Mouse (Mus musculus) olfactory bulb, adult 2 months (tissue): ENCODE results near the gene Cp.

Experiments used
- CTCF ChIP-seq: fragments of 200-500 bp; IDR thresholded peaks from 2 replicates; pipeline ENCODE4 v1.5.1; 2012; ENCODE audit warnings: low read depth, mild to moderate bottlenecking, low read length, moderate library complexity; ENCODE audit not compliant: insufficient read depth
- POLR2A ChIP-seq: fragments of 200-500 bp; IDR thresholded peaks from 2 replicates; pipeline ENCODE4 v1.6.1; 2012; ENCODE audit warnings: mild to moderate bottlenecking, low read depth, low read length, moderate library complexity; ENCODE audit not compliant: insufficient read depth

- TF ChIP-seq POLR2A (no peak), CTCF (no peak)
Measured at GRCm38 (mm10) chr3:19982846-19983245, 26.0 kb downstream of the Cp start.
